Mouse (Mus musculus) spleen, adult 2 months (tissue): Measurements from ENCODE around the gene Cdh13. TPM values are rescaled to one million over a fixed set of nuclear protein-coding genes. Genes with fewer than 3 reads are reported as not detected.

Experiments used
- DNase-seq, 2 experiments: peaks; one replicate each; pipeline versions ENCODE4 v3.0.0 to v3.0.0-alpha.2; 2012 to 2021; ENCODE audit warnings: low spot score in 2 of 2, low read depth in 1 of 2
- H3K27ac ChIP-seq: fragments of 200-500 bp; 2 replicates; pipeline ENCODE4 v1.5.1; 2012; ENCODE audit warnings: low read length, inconsistent platforms; ENCODE audit not compliant: insufficient read depth
- H3K27me3 ChIP-seq: fragments of 200-500 bp; 2 replicates; pipeline ENCODE4 v1.6.1; 2012; ENCODE audit warnings: mild to moderate bottlenecking, moderate library complexity, low read length, inconsistent platforms; ENCODE audit not compliant: control insufficient read depth, insufficient read depth
- H3K36me3 ChIP-seq: fragments of 200-500 bp; 2 replicates; pipeline ENCODE4 v1.6.1; 2012; ENCODE audit warnings: mild to moderate bottlenecking, low read length, inconsistent platforms; ENCODE audit not compliant: control insufficient read depth, insufficient read depth
- H3K4me1 ChIP-seq: fragments of 200-500 bp; 2 replicates; pipeline ENCODE4 v1.6.1; 2011; ENCODE audit warnings: inconsistent platforms; ENCODE audit not compliant: control insufficient read depth, insufficient read depth, insufficient read length
- H3K4me3 ChIP-seq: fragments of 200-500 bp; 2 replicates; pipeline ENCODE4 v1.5.1; 2011; ENCODE audit warnings: mild to moderate bottlenecking, inconsistent platforms; ENCODE audit not compliant: insufficient read depth, insufficient read length; ENCODE audit errors: extremely low read depth
- CTCF ChIP-seq: fragments of 200-500 bp; IDR thresholded peaks from 2 replicates; pipeline ENCODE4 v1.5.1; 2011; ENCODE audit warnings: mild to moderate bottlenecking, inconsistent platforms; ENCODE audit not compliant: insufficient read depth, insufficient read length, insufficient replicate concordance; ENCODE audit errors: extremely low read depth
- POLR2A ChIP-seq: fragments of 200-500 bp; IDR thresholded peaks from 2 replicates; pipeline ENCODE4 v1.6.1; 2011; ENCODE audit warnings: low read depth, low read length, inconsistent platforms
- WGBS: fragments of 180-500 bp; shearing (Covaris S2); methylation state at CpG from one replicate; pipeline ENCODE4 v1.1.7; 2018; 5-methylcytosine and 5-hydroxymethylcytosine counted together
- polyA plus RNA-seq: library from polyadenylated mRNA; depleted of rRNA; stranded (reverse); fragments of >200 nt; gene quantifications from 2 replicates; pipeline ENCODE4 v1.2.3, GENCODE M21; 2012

The Cdh13 gene
- polyA plus RNA-seq, 1 experiment, result 0.50 TPM

- no peak for DNase-seq
- no peaks in the 10 kb centered on the region for H3K36me3 ChIP-seq
- H3K4me3 ChIP-seq, result no peak overlapping the region
- H3K4me1 ChIP-seq, result no peaks in the 10 kb centered on the region
- WGBS, result 67% methylated on average over 7 of the region's 7 CpGs
- TF ChIP-seq CTCF (no peak), POLR2A (no peak)
- H3K27me3 ChIP-seq, result no peaks in the 10 kb centered on the region
- no peak overlapping the region for H3K27ac ChIP-seq
Measured at GRCm38 (mm10) chr8:118393909-118394650, 110.5 kb downstream of the Cdh13 start.

GRCm38 (mm10) chr8:118395178-118395577 lies 111.6 kb downstream of the Cdh13 start:
- H3K27me3 ChIP-seq, result no peaks in the 10 kb centered on the region
- no peaks in the 10 kb centered on the region for H3K4me1 ChIP-seq
- no peak for DNase-seq
- H3K27ac ChIP-seq, result no peak overlapping the region
- H3K4me3 ChIP-seq, result no peak overlapping the region
- 45% methylated on average over 4 of the region's 4 CpGs for WGBS
- no peak for TF ChIP-seq CTCF
- TF ChIP-seq POLR2A, result no peak
- H3K36me3 ChIP-seq, result no peaks in the 10 kb centered on the region

DNA sequence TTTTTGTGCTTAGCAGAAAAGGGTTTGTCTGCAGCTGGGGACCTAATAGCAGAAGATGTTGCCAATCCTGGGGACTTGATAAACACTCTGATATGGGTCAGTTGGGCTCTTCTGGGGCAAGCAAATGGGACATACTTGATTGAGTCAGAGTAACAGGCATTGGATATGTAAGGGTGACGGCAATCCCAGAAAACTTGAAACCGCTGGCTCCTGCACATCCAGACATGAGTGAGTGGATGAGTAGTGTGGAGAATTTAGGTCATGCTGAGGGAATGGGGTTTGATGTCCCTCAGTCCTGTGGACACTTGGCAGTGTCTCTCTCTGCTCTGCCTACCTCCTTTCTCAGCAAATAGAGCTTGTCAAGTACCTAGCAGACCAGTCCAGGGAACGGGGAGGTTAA lies 121.3 kb downstream of the Cdh13 start:
- no peaks in the 10 kb centered on the region for H3K36me3 ChIP-seq

DNA sequence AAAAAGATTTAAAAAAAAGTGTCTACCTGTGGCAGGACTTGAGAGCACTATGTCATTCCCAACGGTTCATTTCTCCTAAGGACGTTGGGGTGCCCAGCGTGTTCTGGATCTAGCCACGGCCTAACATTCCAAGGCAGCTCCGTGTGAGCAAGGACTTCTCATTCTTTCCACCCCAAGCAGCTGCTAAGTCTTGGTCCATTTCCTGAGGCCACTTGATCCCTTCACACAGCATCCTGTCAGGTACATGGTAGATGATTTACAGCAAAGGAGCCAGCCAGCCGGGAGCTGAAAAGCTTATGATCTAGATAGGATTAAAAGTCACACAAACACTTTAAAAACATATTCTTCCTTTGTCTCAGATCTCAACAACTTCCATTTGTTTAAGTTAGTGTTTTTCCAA lies 123.8 kb downstream of the Cdh13 start:
- 23% methylated on average over 6 of the region's 6 CpGs for WGBS
- DNase-seq, result no peak

More for the DNA sequence above, 121.3 kb downstream of the Cdh13 start:
- Histone ChIP-seq H3K27ac (no peak overlapping the region), H3K4me3 (no peak overlapping the region), H3K27me3 (no peaks in the 10 kb centered on the region), H3K4me1 (no peaks in the 10 kb centered on the region)
- DNase-seq, result no peak
- 90% methylated on average over 3 of the region's 3 CpGs for WGBS
- TF ChIP-seq CTCF, result no peak
- no peak for TF ChIP-seq POLR2A

GRCm38 (mm10) chr8:118409396-118409795 lies 125.9 kb downstream of the Cdh13 start:
- no peaks in the 10 kb centered on the region for H3K4me1 ChIP-seq
- TF ChIP-seq CTCF (no peak), POLR2A (no peak)
- WGBS, result 75% methylated on average over 3 of the region's 3 CpGs

More for the DNA sequence above, 123.8 kb downstream of the Cdh13 start:
- Histone ChIP-seq H3K27ac (no peak overlapping the region), H3K4me3 (no peak overlapping the region), H3K27me3 (no peaks in the 10 kb centered on the region), H3K36me3 (no peaks in the 10 kb centered on the region), H3K4me1 (no peaks in the 10 kb centered on the region)
- TF ChIP-seq CTCF (no peak), POLR2A (no peak)

GRCm38 (mm10) chr8:118410341-118410970 lies 126.9 kb downstream of the Cdh13 start:
- Histone ChIP-seq H3K36me3 (no peaks in the 10 kb centered on the region), H3K27me3 (no peaks in the 10 kb centered on the region), H3K4me1 (no peaks in the 10 kb centered on the region), H3K27ac (no peak overlapping the region), H3K4me3 (no peak overlapping the region)
- 89% methylated on average over 4 of the region's 4 CpGs for WGBS
- TF ChIP-seq CTCF, result no peak
- no peak for TF ChIP-seq POLR2A
- DNase-seq, result no peak

More at GRCm38 (mm10) chr8:118409396-118409795, 125.9 kb downstream of the Cdh13 start:
- Histone ChIP-seq H3K27ac (no peak overlapping the region), H3K4me3 (no peak overlapping the region), H3K27me3 (no peaks in the 10 kb centered on the region), H3K36me3 (no peaks in the 10 kb centered on the region)
- DNase-seq, result no peak

DNA sequence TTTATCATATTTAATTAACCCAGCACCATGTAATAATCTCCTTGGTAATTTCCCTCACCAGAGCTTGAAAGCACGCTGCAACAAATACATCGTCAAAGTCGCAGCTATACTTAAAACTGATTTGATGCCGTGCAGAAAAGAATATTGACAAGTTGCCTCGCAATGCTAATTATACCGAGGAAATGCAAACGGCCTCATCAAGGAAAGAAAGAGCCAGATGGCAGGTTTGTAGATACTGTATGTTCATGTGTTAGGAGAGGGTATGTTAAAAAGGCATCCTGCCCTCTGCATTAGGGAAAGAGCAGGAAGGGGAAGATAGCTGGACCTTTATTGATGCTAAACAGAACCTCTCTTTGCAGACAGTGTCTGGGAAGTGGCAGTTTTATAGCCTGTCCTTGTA lies 132.1 kb downstream of the Cdh13 start:
- Histone ChIP-seq H3K4me3 (no peak overlapping the region), H3K4me1 (no peaks in the 10 kb centered on the region), H3K36me3 (no peaks in the 10 kb centered on the region), H3K27me3 (no peaks in the 10 kb centered on the region), H3K27ac (no peak overlapping the region)
- no peak for TF ChIP-seq CTCF
- no peak for TF ChIP-seq POLR2A
- WGBS, result 89% methylated on average over 7 of the region's 7 CpGs
- DNase-seq, result no peak
